ENCODE assay signal across 9 mouse cellular contexts in genomic region chr2:153239860-153240480, GRCm38 (mm10). TPM values are rescaled to one million over a fixed set of nuclear protein-coding genes. Genes with fewer than 3 reads are reported as not detected.
DNase-seq lines count a peak whose midpoint lies in the region; ATAC-seq and TF ChIP-seq lines count a peak whose summit lies in the region.
"Had no signal": no experiment of that assay in that cellular context is flagged by ENCODE, and none has a peak within 500 bp of the region (broad histone marks: within the 10 kb centered on the region; RNA-seq: fewer than 3 reads in every experiment).

No protein-coding gene starts in this region.

- peaks cover 16% of the 10 kb centered on the region for H3K36me3 ChIP-seq in heart, adult 2 months (ENCODE audit: control insufficient read depth, insufficient read depth, low read length)
- peaks cover 22 to 43% of the 10 kb centered on the region in 2 experiments for H3K36me3 ChIP-seq in CH12.LX (replicated peaks in 1 of 2; ENCODE audit: control insufficient read depth in 1 of 2, insufficient read depth in 1 of 2, low read length in 1 of 2)
- H3K36me3 ChIP-seq in embryonic facial prominence, embryonic 11.5 days (replicated peaks; ENCODE audit: control insufficient read depth, insufficient read depth, low read depth, low read length) = no peaks in the 10 kb centered on the region
- H3K36me3 ChIP-seq in limb, embryonic 11.5 days (ENCODE audit: control insufficient read depth, insufficient read depth, low read length) = no peaks in the 10 kb centered on the region; the same call in none of the 2 replicates
- H3K36me3 ChIP-seq in neural tube, embryonic 14.5 days (ENCODE audit: control insufficient read depth, insufficient read depth, low read length) = peaks cover 8% of the 10 kb centered on the region; the same call in 1 of the 2 replicates

- H3K9ac ChIP-seq in heart, adult 2 months (ENCODE audit: low read depth, low read length) = peak overlapping the region; percentile 99
- H3K9ac ChIP-seq in CH12.LX (ENCODE audit: insufficient read depth, low read depth) = peak overlapping the region; percentile 92
- peak overlapping the region; percentile 97 for H3K9ac ChIP-seq in embryonic facial prominence, embryonic 11.5 days (replicated peaks; ENCODE audit: low read length)
- peak overlapping the region; percentile 96 for H3K9ac ChIP-seq in limb, embryonic 11.5 days (ENCODE audit: low read length)
- peak overlapping the region; percentile 99 for H3K9ac ChIP-seq in neural tube, embryonic 14.5 days (replicated peaks; ENCODE audit: low read depth, low read length)

- no peak for DNase-seq in heart, adult 2 months
- no peak for DNase-seq in heart, postnatal 25 days (ENCODE audit: low spot score)
- no peak for DNase-seq in CH12.LX (ENCODE audit: extremely low read depth)
- DNase-seq in embryonic facial prominence, embryonic 11.5 days (ENCODE audit: low spot score) = peak; percentile 49
- peak; percentile 30 for DNase-seq in limb, embryonic 11.5 days (ENCODE audit: low spot score)
- DNase-seq in cerebellum, adult 11-12 months = no peak

- H3K4me2 ChIP-seq in CH12.LX (ENCODE audit: insufficient read depth, low read depth, poor library complexity, severe bottlenecking) = peak overlapping the region; percentile 91
- peak overlapping the region; percentile 87 for H3K4me2 ChIP-seq in embryonic facial prominence, embryonic 11.5 days (ENCODE audit: low read depth, low read length)
- peak overlapping the region; percentile 75 for H3K4me2 ChIP-seq in limb, embryonic 11.5 days (ENCODE audit: low read depth, severe bottlenecking)
- peak overlapping the region; percentile 85 for H3K4me2 ChIP-seq in neural tube, embryonic 14.5 days (ENCODE audit: low read depth, low read length)

- dilution Hi-C loops in CH12.LX (cut with MboI; ENCODE audit: extremely low pct_ligation_motif_present, extremely low pct_unique_long_range_greater_than_20kb, low sequenced_read_pairs) = no loop called here

- peak overlapping the region; percentile 90 for H3K27ac ChIP-seq in heart, adult 2 months
- peak overlapping the region; percentile 74 for H3K27ac ChIP-seq in CH12.LX (ENCODE audit: insufficient read depth, low read depth)
- peak overlapping the region; percentile 86; the same call in 1 of the 2 replicates for H3K27ac ChIP-seq in embryonic facial prominence, embryonic 11.5 days (replicated peaks; ENCODE audit: low read depth, low read length)
- no peak overlapping the region for H3K27ac ChIP-seq in limb, embryonic 11.5 days (replicated peaks; ENCODE audit: low read depth, low read length)
- H3K27ac ChIP-seq in neural tube, embryonic 14.5 days (ENCODE audit: low read depth, low read length) = no peak overlapping the region; the same call in 1 of the 2 replicates

- WGBS in heart, adult 2 months = 9% methylated on average over 22 of the region's 22 CpGs
- 7% methylated on average over 22 of the region's 22 CpGs for WGBS in embryonic facial prominence, embryonic 11.5 days
- 4% methylated on average over 19 of the region's 22 CpGs for WGBS in limb, embryonic 11.5 days
- WGBS in neural tube, embryonic 14.5 days = 7% methylated on average over 20 of the region's 22 CpGs

- TF ChIP-seq POLR2A in heart, adult 2 months (IDR thresholded peaks at IDR 0.05; ENCODE audit: insufficient read depth, low read depth, low read length) = no peak
- TF ChIP-seq POLR2A in CH12.LX (IDR thresholded peaks at IDR 0.05; ENCODE audit: low read depth, low read length) = no peak

- ATAC-seq in embryonic facial prominence, embryonic 11.5 days (replicated peaks; ENCODE audit: insufficient number of reproducible peaks, low FRiP score, low TSS enrichment, low read depth) = no peak
- no peak for ATAC-seq in limb, embryonic 11.5 days (ENCODE audit: insufficient number of reproducible peaks, low FRiP score, low TSS enrichment, low read depth)
- ATAC-seq in neural tube, embryonic 14.5 days (ENCODE audit: low read depth) = no peak
- ATAC-seq in megakaryocyte progenitor cell, adult 5-6 weeks (replicated peaks; ENCODE audit: poor library complexity) = no peak

- no peak for TF ChIP-seq CTCF in heart, adult 2 months (IDR thresholded peaks at IDR 0.05)
- no peak for TF ChIP-seq CTCF in CH12.LX (conservative IDR thresholded peaks at IDR 0.05 in 1 of 2, IDR thresholded peaks at IDR 0.05 in 1 of 2; ENCODE audit: low read depth in 2 of 2, low read length in 2 of 2)

- TF ChIP-seq RAD21 in CH12.LX (IDR thresholded peaks at IDR 0.05; ENCODE audit: low read depth, low read length) = no peak

- in situ Hi-C loops in CH12.LX (cut with MboI; ENCODE audit: low pct_ligation_motif_present, low pct_unique_long_range_greater_than_20kb, low sequenced_read_pairs) = no loop called here

- no peak for TF ChIP-seq EP300 in heart, adult 2 months (IDR thresholded peaks at IDR 0.05; ENCODE audit: insufficient read depth, low read depth, low read length)
- no peak for TF ChIP-seq EP300 in CH12.LX (IDR thresholded peaks at IDR 0.05; ENCODE audit: low read length)

- H3K9me3 ChIP-seq in CH12.LX (replicated peaks; ENCODE audit: low read length) = no peaks in the 10 kb centered on the region
- no peaks in the 10 kb centered on the region for H3K9me3 ChIP-seq in embryonic facial prominence, embryonic 11.5 days (replicated peaks; ENCODE audit: control insufficient read depth, low read length)
- H3K9me3 ChIP-seq in limb, embryonic 11.5 days (ENCODE audit: control insufficient read depth, low read length) = no peaks in the 10 kb centered on the region
- no peaks in the 10 kb centered on the region for H3K9me3 ChIP-seq in neural tube, embryonic 14.5 days (ENCODE audit: control insufficient read depth, low read length)

- peaks cover 5% of the 10 kb centered on the region; the same call in 1 of the 2 replicates for H3K79me2 ChIP-seq in heart, adult 2 months (replicated peaks; ENCODE audit: control insufficient read depth, insufficient read depth, low read length)
- peaks cover 71% of the 10 kb centered on the region for H3K79me2 ChIP-seq in CH12.LX (replicated peaks; ENCODE audit: control insufficient read depth, extremely low read depth, insufficient read depth, poor library complexity, severe bottlenecking)

- H3K4me1 ChIP-seq in heart, adult 2 months (ENCODE audit: control insufficient read depth, insufficient read depth, low read length) = peaks cover 5% of the 10 kb centered on the region
- peaks cover 22 to 65% of the 10 kb centered on the region in 2 experiments for H3K4me1 ChIP-seq in CH12.LX (ENCODE audit: control insufficient read depth in 1 of 2, insufficient read depth in 2 of 2)
- peaks cover 4% of the 10 kb centered on the region; the same call in 1 of the 2 replicates for H3K4me1 ChIP-seq in embryonic facial prominence, embryonic 11.5 days (ENCODE audit: control insufficient read depth, insufficient read depth, low read length)
- peaks cover 11% of the 10 kb centered on the region for H3K4me1 ChIP-seq in limb, embryonic 11.5 days (ENCODE audit: control insufficient read depth, insufficient read depth, low read length)
- H3K4me1 ChIP-seq in neural tube, embryonic 14.5 days (ENCODE audit: control insufficient read depth, insufficient read depth, low read length) = peaks cover 37% of the 10 kb centered on the region

- no peaks in the 10 kb centered on the region for H3K27me3 ChIP-seq in heart, adult 2 months (ENCODE audit: control insufficient read depth, insufficient read depth, low read length)
- no peaks in the 10 kb centered on the region for H3K27me3 ChIP-seq in CH12.LX (replicated peaks)
- H3K27me3 ChIP-seq in embryonic facial prominence, embryonic 11.5 days (ENCODE audit: control insufficient read depth, insufficient read depth, low read length) = no peaks in the 10 kb centered on the region
- no peaks in the 10 kb centered on the region for H3K27me3 ChIP-seq in limb, embryonic 11.5 days (ENCODE audit: control insufficient read depth, insufficient read depth, low read length)
- no peaks in the 10 kb centered on the region for H3K27me3 ChIP-seq in neural tube, embryonic 14.5 days (ENCODE audit: control insufficient read depth, insufficient read depth, low read length)
- H3K27me3 ChIP-seq: Patski had no signal

- intact Hi-C loops in heart, adult 2 months (cut with DNase I) = loop anchor here (5.0 kb wide), 3 partner anchors 78 to 202 kb away; partner anchors contain the start of gene Tm9sf4
- intact Hi-C loops in heart, postnatal 25 days (cut with DNase I) = loop anchor here (2.0 to 5.0 kb wide), 2 partner anchors 51 to 78 kb away; partner anchors contain the start of genes Kif3b and Tm9sf4

- H3K4me3 ChIP-seq in heart, adult 2 months = peak overlapping the region; percentile 73
- peak overlapping the region; percentile 76 to 95 (median 82) for H3K4me3 ChIP-seq in CH12.LX (replicated peaks in 1 of 3; ENCODE audit: low read depth in 2 of 3, low read length in 2 of 3, poor library complexity in 1 of 3)
- H3K4me3 ChIP-seq in embryonic facial prominence, embryonic 11.5 days (ENCODE audit: low read depth, low read length) = peak overlapping the region; percentile 97
- H3K4me3 ChIP-seq in limb, embryonic 11.5 days (ENCODE audit: low read depth, low read length) = peak overlapping the region; percentile 92
- peak overlapping the region; percentile 98 for H3K4me3 ChIP-seq in neural tube, embryonic 14.5 days (ENCODE audit: low read depth, low read length)

RNA-seq across cellular contexts. Expression of gene Plagl2, which starts 1.3 kb away (rescaled TPM):
- 1 to 10 TPM; 3.5 to 4.1 TPM for total RNA-seq in heart, adult 2 months (2021)
- polyA plus RNA-seq in heart, adult 2 months (2012; rRNA removed) = 3.0 and 4.7 TPM in 2 replicates
- 1 to 10 TPM; 4.6 to 4.8 TPM for total RNA-seq in heart, postnatal 25 days (2021)
- total RNA-seq in CH12.LX (2012; rRNA removed) = 11.5 and 18.0 TPM in 2 replicates
- 5.1 and 8.1 TPM in 2 replicates for total RNA-seq in CH12.LX (2014; rRNA removed)
- polyA plus RNA-seq in CH12.LX (2012; ENCODE audit: insufficient read length, low read depth) = 36.6 and 52.7 TPM in 2 replicates
- polyA plus RNA-seq in embryonic facial prominence, embryonic 11.5 days (2014; fragmentation: Nextera tagmentation; extraction: Ambion mirVana) = 26.9 and 27.4 TPM in 2 replicates
- 29.6 and 33.0 TPM in 2 replicates for polyA plus RNA-seq in limb, embryonic 11.5 days (2014; fragmentation: Nextera tagmentation; extraction: Ambion mirVana)
- polyA plus RNA-seq in neural tube, embryonic 14.5 days (2014; fragmentation: Nextera tagmentation; extraction: Ambion mirVana) = 5.9 and 8.2 TPM in 2 replicates
- total RNA-seq in megakaryocyte progenitor cell, adult 5-6 weeks (2015) = 42.3 and 45.4 TPM in 2 replicates
- total RNA-seq in megakaryocyte progenitor cell, adult 5-6 weeks (2017) = 5.6 TPM in 2 replicates

RNA-seq across cellular contexts. Expression of gene Pofut1, which starts 1.4 kb away (rescaled TPM):
- total RNA-seq in heart, adult 2 months (2021) = 10 to 100 TPM; 12.6 to 13.3 TPM
- polyA plus RNA-seq in heart, adult 2 months (2012; rRNA removed) = 12.1 and 17.7 TPM in 2 replicates
- total RNA-seq in heart, postnatal 25 days (2021) = 10 to 100 TPM; 13.6 to 13.7 TPM
- total RNA-seq in CH12.LX (2012; rRNA removed) (20.4 and 25.6 TPM in 2 replicates), CH12.LX (2014; rRNA removed) (19.4 and 22.8 TPM in 2 replicates)
- polyA plus RNA-seq in CH12.LX (2012; ENCODE audit: insufficient read length, low read depth) = 15.0 and 15.6 TPM in 2 replicates
- 7.5 and 8.0 TPM in 2 replicates for polyA plus RNA-seq in embryonic facial prominence, embryonic 11.5 days (2014; fragmentation: Nextera tagmentation; extraction: Ambion mirVana)
- 7.3 and 7.9 TPM in 2 replicates for polyA plus RNA-seq in limb, embryonic 11.5 days (2014; fragmentation: Nextera tagmentation; extraction: Ambion mirVana)
- polyA plus RNA-seq in neural tube, embryonic 14.5 days (2014; fragmentation: Nextera tagmentation; extraction: Ambion mirVana) = 6.2 and 6.4 TPM in 2 replicates
- total RNA-seq in megakaryocyte progenitor cell, adult 5-6 weeks (2015) = 14.0 and 14.9 TPM in 2 replicates
- total RNA-seq in megakaryocyte progenitor cell, adult 5-6 weeks (2017) = 16.7 and 22.1 TPM in 2 replicates

RNA-seq across cellular contexts. Expression of gene Tspyl3, which starts 14.7 kb away (rescaled TPM):
- total RNA-seq in heart, adult 2 months (2021) = 1 to 10 TPM in 1 of 2 experiments, under 1 TPM in 1; 0.94 to 1.2 TPM
- 2.1 and 3.0 TPM in 2 replicates for polyA plus RNA-seq in heart, adult 2 months (2012; rRNA removed)
- 1 to 10 TPM; 1.4 to 1.5 TPM for total RNA-seq in heart, postnatal 25 days (2021)
- total RNA-seq in CH12.LX (2012; rRNA removed) (9.6 and 10.2 TPM in 2 replicates), CH12.LX (2014; rRNA removed) (10.2 and 12.1 TPM in 2 replicates)
- 16.5 and 16.9 TPM in 2 replicates for polyA plus RNA-seq in CH12.LX (2012; ENCODE audit: insufficient read length, low read depth)
- 8.5 and 8.6 TPM in 2 replicates for polyA plus RNA-seq in embryonic facial prominence, embryonic 11.5 days (2014; fragmentation: Nextera tagmentation; extraction: Ambion mirVana)
- 6.1 and 7.9 TPM in 2 replicates for polyA plus RNA-seq in limb, embryonic 11.5 days (2014; fragmentation: Nextera tagmentation; extraction: Ambion mirVana)
- 24.7 and 29.3 TPM in 2 replicates for polyA plus RNA-seq in neural tube, embryonic 14.5 days (2014; fragmentation: Nextera tagmentation; extraction: Ambion mirVana)
- total RNA-seq in megakaryocyte progenitor cell, adult 5-6 weeks (2015) = 8.0 and 10.8 TPM in 2 replicates
- 7.0 and 8.9 TPM in 2 replicates for total RNA-seq in megakaryocyte progenitor cell, adult 5-6 weeks (2017)

RNA-seq across cellular contexts. Expression of gene Kif3b, which starts 51.2 kb away (rescaled TPM):
- 1 to 10 TPM; 7.7 to 8.2 TPM for total RNA-seq in heart, adult 2 months (2021)
- polyA plus RNA-seq in heart, adult 2 months (2012; rRNA removed) = 3.8 and 6.6 TPM in 2 replicates
- total RNA-seq in heart, postnatal 25 days (2021) = 1 to 10 TPM; 7.8 to 8.4 TPM
- total RNA-seq in CH12.LX (2012; rRNA removed) = 9.9 and 10.6 TPM in 2 replicates
- 8.5 and 9.1 TPM in 2 replicates for total RNA-seq in CH12.LX (2014; rRNA removed)
- polyA plus RNA-seq in CH12.LX (2012; ENCODE audit: insufficient read length, low read depth) = 15.8 and 16.5 TPM in 2 replicates
- polyA plus RNA-seq in embryonic facial prominence, embryonic 11.5 days (2014; fragmentation: Nextera tagmentation; extraction: Ambion mirVana) = 6.9 and 7.6 TPM in 2 replicates
- 5.1 and 5.8 TPM in 2 replicates for polyA plus RNA-seq in limb, embryonic 11.5 days (2014; fragmentation: Nextera tagmentation; extraction: Ambion mirVana)
- polyA plus RNA-seq in neural tube, embryonic 14.5 days (2014; fragmentation: Nextera tagmentation; extraction: Ambion mirVana) = 16.4 and 17.2 TPM in 2 replicates
- total RNA-seq in megakaryocyte progenitor cell, adult 5-6 weeks (2015) = 3.6 and 5.5 TPM in 2 replicates
- total RNA-seq in megakaryocyte progenitor cell, adult 5-6 weeks (2017) = 9.9 and 11.3 TPM in 2 replicates

Comparison
In these comparisons a context has a peak if more than half of its experiments do, and no peak if none do; other contexts are left out.
1. DNase-seq: peak in embryonic facial prominence, embryonic 11.5 days (single experiment) and limb, embryonic 11.5 days (single experiment); none in heart, adult 2 months (0 of 2), heart, postnatal 25 days (single experiment), CH12.LX (single experiment) and cerebellum, adult 11-12 months (single experiment).
2. H3K27ac ChIP-seq: peak in heart, adult 2 months (single experiment), CH12.LX (single experiment) and embryonic facial prominence, embryonic 11.5 days (single experiment); none in limb, embryonic 11.5 days (single experiment) and neural tube, embryonic 14.5 days (single experiment).
3. Peak in every context shown above with its lines, with median percentiles within 50 percentile points of each other: H3K4me3 ChIP-seq, H3K9ac ChIP-seq and H3K4me2 ChIP-seq.